Comparison of ENCODE assay signal across 8 mouse cellular contexts in genomic region chr2:72529358-72530319, GRCm38 (mm10). TPM values are rescaled to one million over a fixed set of nuclear protein-coding genes. Genes with fewer than 3 reads are reported as not detected.
A peak's percentile ranks its signal among the peaks of the same experiment; 100 is the strongest.
DNase-seq lines count a peak whose midpoint lies in the region; ATAC-seq and TF ChIP-seq lines count a peak whose summit lies in the region.

No protein-coding gene starts in this region.

- H3K9me3 ChIP-seq in heart, embryonic 16.5 days (replicated peaks; ENCODE audit: control insufficient read depth, low read length): no peaks in the 10 kb centered on the region
- H3K9me3 ChIP-seq in limb, embryonic 13.5 days: no peaks in the 10 kb centered on the region

- no peak for TF ChIP-seq CTCF in small intestine, adult 2 months (IDR thresholded peaks at IDR 0.05; ENCODE audit: extremely low read depth, insufficient read length, insufficient replicate concordance, low read depth, low read length)

- TF ChIP-seq POLR2A in small intestine, adult 2 months (IDR thresholded peaks at IDR 0.05; ENCODE audit: low read depth, low read length): no peak

- H3K9ac ChIP-seq in heart, embryonic 16.5 days (ENCODE audit: low read length): no peak overlapping the region
- H3K9ac ChIP-seq in limb, embryonic 13.5 days: no peak overlapping the region

- H3K27me3 ChIP-seq in heart, embryonic 16.5 days (ENCODE audit: control insufficient read depth, insufficient read depth, low read length): no peaks in the 10 kb centered on the region
- H3K27me3 ChIP-seq in limb, embryonic 13.5 days: no peaks in the 10 kb centered on the region
- H3K27me3 ChIP-seq in small intestine, adult 2 months (ENCODE audit: control insufficient read depth, insufficient read depth, low read length): no peaks in the 10 kb centered on the region

- H3K4me3 ChIP-seq in heart, embryonic 16.5 days (ENCODE audit: low read length): no peak overlapping the region
- 0 out of 2 replicates have a peak overlapping the region, but pooled peaks have one; percentile 3 for H3K4me3 ChIP-seq in limb, embryonic 13.5 days
- H3K4me3 ChIP-seq in small intestine, adult 2 months (ENCODE audit: low read depth, low read length): peak overlapping the region; percentile 6; the same call in 1 of the 2 replicates

- peak overlapping the region; percentile 1; the same call in 1 of the 2 replicates for H3K4me2 ChIP-seq in heart, embryonic 16.5 days (ENCODE audit: low read depth, low read length)
- H3K4me2 ChIP-seq in limb, embryonic 13.5 days (replicated peaks): peak overlapping the region; percentile 38

- H3K27ac ChIP-seq in heart, embryonic 16.5 days (ENCODE audit: low read length): no peak overlapping the region
- no peak overlapping the region for H3K27ac ChIP-seq in limb, embryonic 13.5 days
- H3K27ac ChIP-seq in small intestine, adult 2 months (ENCODE audit: insufficient read depth, low read depth, low read length): no peak overlapping the region

- DNase-seq in heart, adult 18-20 months: no peak
- peak; percentile 30 for DNase-seq in cerebellum, adult 9-11 months
- DNase-seq in frontal cortex, postnatal 36 days (ENCODE audit: low spot score in 2 of 2): peak; percentile 39 to 43
- DNase-seq in ovary, postnatal 10 days (ENCODE audit: low spot score): no peak
- DNase-seq in thymus, postnatal 10 days (ENCODE audit: low spot score in 2 of 2): no peak

- no peaks in the 10 kb centered on the region for H3K36me3 ChIP-seq in heart, embryonic 16.5 days (ENCODE audit: control insufficient read depth, insufficient read depth)
- H3K36me3 ChIP-seq in limb, embryonic 13.5 days: no peaks in the 10 kb centered on the region
- H3K36me3 ChIP-seq in small intestine, adult 2 months (ENCODE audit: control insufficient read depth, insufficient read depth, low read length): no peaks in the 10 kb centered on the region

- H3K4me1 ChIP-seq in heart, embryonic 16.5 days (ENCODE audit: control insufficient read depth, insufficient read depth, low read length): no peaks in the 10 kb centered on the region
- peaks cover 23% of the 10 kb centered on the region for H3K4me1 ChIP-seq in limb, embryonic 13.5 days
- H3K4me1 ChIP-seq in small intestine, adult 2 months (ENCODE audit: control insufficient read depth, insufficient read depth, insufficient read length, low read length): peaks cover 2% of the 10 kb centered on the region; the same call in 1 of the 2 replicates

- WGBS in heart, embryonic 16.5 days: 54% methylated on average over 25 of the region's 25 CpGs
- 52% methylated on average over 25 of the region's 25 CpGs for WGBS in limb, embryonic 13.5 days
- 47% methylated on average over 25 of the region's 25 CpGs for WGBS in small intestine, adult 2 months

- no peak for ATAC-seq in heart, embryonic 16.5 days (replicated peaks; ENCODE audit: extremely low read depth, insufficient read depth, low FRiP score)
- no peak for ATAC-seq in limb, embryonic 13.5 days (ENCODE audit: low FRiP score, low read depth)

RNA-seq across cellular contexts. Expression of gene Cdca7, which starts 53.7 kb away (rescaled TPM):
- 56.1 and 90.4 TPM in 2 replicates for polyA plus RNA-seq in heart, embryonic 16.5 days (2015; fragmentation: Nextera tagmentation; extraction: Ambion mirVana)
- 1 to 10 TPM; 1.7 to 2.0 TPM for total RNA-seq in heart, adult 18-20 months (2021)
- 173 and 178 TPM in 2 replicates for polyA plus RNA-seq in limb, embryonic 13.5 days (2015; fragmentation: Nextera tagmentation; extraction: Ambion mirVana)
- 5.3 and 11.5 TPM in 2 replicates for polyA plus RNA-seq in small intestine, adult 2 months (2012; rRNA removed)

Comparison
In these comparisons a context has a peak if more than half of its experiments do, and no peak if none do; other contexts are left out.
1. DNase-seq: peak in cerebellum, adult 9-11 months (single experiment) and frontal cortex, postnatal 36 days (2 of 2); none in heart, adult 18-20 months (0 of 2), ovary, postnatal 10 days (single experiment) and thymus, postnatal 10 days (0 of 2).